Mouse (Mus musculus) left cerebral cortex, postnatal 4 days (tissue): ENCODE measurements around the gene Srbd1. TPM values are rescaled to one million over a fixed set of nuclear protein-coding genes. Genes with fewer than 3 reads are reported as not detected.

Experiments used
- DNase-seq: peaks from one replicate; pipeline ENCODE4 v3.0.0-alpha.2; 2022
- intact Hi-C: fragments of 180-260 bp; cut with DNase I; formaldehyde crosslinking; loops from one replicate; pipeline ENCODE4 v1.15.1; 2025
- total RNA-seq, 2 experiments: library from RNA; stranded (reverse); gene quantifications; 2 replicates each; pipeline ENCODE4 v1.2.3; 2021

Srbd1 gene
- total RNA-seq, 2 experiments from 2014 or later, result 23.9 to 24.4 TPM

GRCm38 (mm10) chr17:85989058-85989769 is 155.8 kb downstream of the Srbd1 start:
- intact Hi-C loops, result no loop called here
- DNase-seq, result no peak

GRCm38 (mm10) chr17:85987531-85987930 is 157.4 kb downstream of the Srbd1 start:
- DNase-seq, result no peak
- intact Hi-C loops, result no loop called here

GRCm38 (mm10) chr17:85986624-85987023 is 158.4 kb downstream of the Srbd1 start:
- intact Hi-C loops, result no loop called here
- no peak for DNase-seq

- DNase-seq, result no peak
- intact Hi-C loops, result no loop called here
Measured at GRCm38 (mm10) chr17:85986181-85986580, 158.8 kb downstream of the Srbd1 start.

GRCm38 (mm10) chr17:85985131-85985530 is 159.8 kb downstream of the Srbd1 start:
- intact Hi-C loops, result no loop called here
- no peak for DNase-seq

- intact Hi-C loops, result no loop called here
Measured at GRCm38 (mm10) chr17:85982271-85982670, 162.7 kb downstream of the Srbd1 start.

GRCm38 (mm10) chr17:85981869-85982268 is 163.1 kb downstream of the Srbd1 start:
- intact Hi-C loops, result no loop called here
- no peak for DNase-seq

More at GRCm38 (mm10) chr17:85982271-85982670, 162.7 kb downstream of the Srbd1 start:
- no peak for DNase-seq

GRCm38 (mm10) chr17:85978876-85979275 is 166.1 kb downstream of the Srbd1 start:
- peak; percentile 35 for DNase-seq
- intact Hi-C loops, result no loop called here

- no peak for DNase-seq
- intact Hi-C loops, result no loop called here
Measured at GRCm38 (mm10) chr17:85975077-85975476, 169.9 kb downstream of the Srbd1 start.

- intact Hi-C loops, result no loop called here
- DNase-seq, result no peak
Measured at GRCm38 (mm10) chr17:85974591-85974990, 170.4 kb downstream of the Srbd1 start.

- DNase-seq, result no peak
- intact Hi-C loops, result no loop called here
Measured at GRCm38 (mm10) chr17:85971120-85971519, 173.9 kb downstream of the Srbd1 start.

- intact Hi-C loops, result no loop called here
- DNase-seq, result no peak
Measured at GRCm38 (mm10) chr17:85961653-85962052, 183.3 kb downstream of the Srbd1 start.

- intact Hi-C loops, result no loop called here
- DNase-seq, result no peak
Measured at GRCm38 (mm10) chr17:85951771-85952170, 193.2 kb downstream of the Srbd1 start.

GRCm38 (mm10) chr17:85949919-85950505 is 195.0 kb downstream of the Srbd1 start:
- intact Hi-C loops, result no loop called here
- DNase-seq, result no peak

- intact Hi-C loops, result no loop called here
- no peak for DNase-seq
Measured at GRCm38 (mm10) chr17:85948911-85949909, 195.8 kb downstream of the Srbd1 start.

- intact Hi-C loops, result no loop called here
- no peak for DNase-seq
Measured at GRCm38 (mm10) chr17:85944726-85945125, 200.2 kb downstream of the Srbd1 start.

GRCm38 (mm10) chr17:85943994-85944640 is 200.9 kb downstream of the Srbd1 start:
- no peak for DNase-seq
- intact Hi-C loops, result no loop called here

GRCm38 (mm10) chr17:85943551-85943981 is 201.4 kb downstream of the Srbd1 start:
- no peak for DNase-seq
- intact Hi-C loops, result no loop called here

- DNase-seq, result no peak
- intact Hi-C loops, result no loop called here
Measured at GRCm38 (mm10) chr17:85943071-85943470, 201.9 kb downstream of the Srbd1 start.

- DNase-seq, result no peak
- intact Hi-C loops, result no loop called here
Measured at GRCm38 (mm10) chr17:85942123-85942522, 202.9 kb downstream of the Srbd1 start.
